Mouse (Mus musculus) ES-E14 (cell line): ENCODE measurements around the gene Iqub.

Experiments
- CHD2 ChIP-seq: IDR thresholded peaks from 2 replicates; pipeline ENCODE4 v1.6.1; 2014; ENCODE audit warnings: mild to moderate bottlenecking, low read depth, low read length, inconsistent platforms
- HCFC1 ChIP-seq: IDR thresholded peaks from 2 replicates; pipeline ENCODE4 v1.6.1; 2012; ENCODE audit warnings: low read length, inconsistent platforms, borderline replicate concordance; ENCODE audit not compliant: insufficient read depth
- MAFK ChIP-seq: IDR thresholded peaks from 2 replicates; pipeline ENCODE4 v1.6.1; 2014; ENCODE audit warnings: mild to moderate bottlenecking, low read depth, low read length, inconsistent platforms; ENCODE audit not compliant: insufficient read depth
- ZC3H11A ChIP-seq: IDR thresholded peaks from 2 replicates; pipeline ENCODE4 v1.6.1; 2012; ENCODE audit warnings: low read depth, mild to moderate bottlenecking, inconsistent platforms, low read length, borderline replicate concordance
- ZNF384 ChIP-seq: IDR thresholded peaks from 2 replicates; pipeline ENCODE4 v1.6.1; 2012; ENCODE audit warnings: low read depth, low read length, inconsistent platforms

- TF ChIP-seq ZNF384, result no peak
- TF ChIP-seq ZC3H11A, result no peak
- no peak for TF ChIP-seq HCFC1
- TF ChIP-seq MAFK, result no peak
- no peak for TF ChIP-seq CHD2
These were observed 44.2 kb downstream of the Iqub start for GRCm38 (mm10) chr6:24470571-24471132.
